Mouse (Mus musculus): ENCODE measurements around the gene Iqsec1. TPM values are rescaled to one million over a fixed set of nuclear protein-coding genes. Genes with fewer than 3 reads are reported as not detected.

The Iqsec1 gene
- total and polyA plus RNA-seq, 2 experiments from 2014 or later, result 34.5 to 149 TPM

GRCm38 (mm10) chr6:90915585-90915984 is 72.9 kb downstream of the Iqsec1 start:
- H3K4me3 ChIP-seq (ENCODE audit: low read depth, low read length), result no peak overlapping the region
- H3K4me1 ChIP-seq (ENCODE audit: insufficient read depth, low read length), result 0 out of 2 replicates have a peak, but pooled peaks cover under 1% of the 10 kb centered on the region
- 54% methylated on average over 2 of the region's 2 CpGs for WGBS
- no peak overlapping the region for H3K27ac ChIP-seq (ENCODE audit: low read depth, low read length)
- TF ChIP-seq CTCF (IDR thresholded peaks at IDR 0.05), result no peak
- H3K27me3 ChIP-seq (ENCODE audit: insufficient read depth, low read length), result no peaks in the 10 kb centered on the region
- ATAC-seq (ENCODE audit: low FRiP score) (no peak), DNase-seq (ENCODE audit: low spot score) (no peak)
- H3K9ac ChIP-seq (replicated peaks; ENCODE audit: low read length, poor library complexity, severe bottlenecking), result no peak overlapping the region
- no peak overlapping the region for H3K4me2 ChIP-seq (ENCODE audit: low read depth, low read length, poor library complexity, severe bottlenecking)
- H3K36me3 ChIP-seq (ENCODE audit: insufficient read depth, low read length), result no peaks in the 10 kb centered on the region
- no peaks in the 10 kb centered on the region for H3K9me3 ChIP-seq (ENCODE audit: low read length)

- WGBS, result 83% methylated on average over 5 of the region's 5 CpGs
- no peaks in the 10 kb centered on the region for H3K9me3 ChIP-seq (ENCODE audit: low read length)
- no peak for TF ChIP-seq CTCF (IDR thresholded peaks at IDR 0.05)
Observed at GRCm38 (mm10) chr6:90913771-90914170, 74.7 kb downstream of the Iqsec1 start.

GRCm38 (mm10) chr6:90912768-90913167 is 75.7 kb downstream of the Iqsec1 start:
- Histone ChIP-seq H3K9ac (replicated peaks; ENCODE audit: low read length, poor library complexity, severe bottlenecking) (no peak overlapping the region), H3K4me1 (ENCODE audit: insufficient read depth, low read length) (no peaks in the 10 kb centered on the region), H3K27me3 (ENCODE audit: insufficient read depth, low read length) (no peaks in the 10 kb centered on the region), H3K36me3 (ENCODE audit: insufficient read depth, low read length) (no peaks in the 10 kb centered on the region), H3K4me3 (ENCODE audit: low read depth, low read length) (no peak overlapping the region), H3K4me2 (ENCODE audit: low read depth, low read length, poor library complexity, severe bottlenecking) (no peak overlapping the region), H3K27ac (ENCODE audit: low read depth, low read length) (no peak overlapping the region), H3K9me3 (ENCODE audit: low read length) (no peaks in the 10 kb centered on the region)
- 84% methylated on average over 6 of the region's 6 CpGs for WGBS
- no peak for TF ChIP-seq CTCF (IDR thresholded peaks at IDR 0.05)
- ATAC-seq (ENCODE audit: low FRiP score), result no peak
- no peak for DNase-seq (ENCODE audit: low spot score)

More at GRCm38 (mm10) chr6:90913771-90914170, 74.7 kb downstream of the Iqsec1 start:
- Histone ChIP-seq H3K27me3 (ENCODE audit: insufficient read depth, low read length) (no peaks in the 10 kb centered on the region), H3K4me2 (ENCODE audit: low read depth, low read length, poor library complexity, severe bottlenecking) (no peak overlapping the region), H3K4me1 (ENCODE audit: insufficient read depth, low read length) (no peaks in the 10 kb centered on the region), H3K4me3 (ENCODE audit: low read depth, low read length) (no peak overlapping the region), H3K27ac (ENCODE audit: low read depth, low read length) (no peak overlapping the region), H3K9ac (replicated peaks; ENCODE audit: low read length, poor library complexity, severe bottlenecking) (no peak overlapping the region), H3K36me3 (ENCODE audit: insufficient read depth, low read length) (no peaks in the 10 kb centered on the region)
- DNase-seq (ENCODE audit: low spot score), result no peak
- ATAC-seq (ENCODE audit: low FRiP score), result no peak

GRCm38 (mm10) chr6:90904143-90904542 is 84.3 kb downstream of the Iqsec1 start:
- no peaks in the 10 kb centered on the region for H3K4me1 ChIP-seq (ENCODE audit: insufficient read depth, low read length)
- H3K36me3 ChIP-seq (ENCODE audit: insufficient read depth, low read length), result no peaks in the 10 kb centered on the region
- ATAC-seq (ENCODE audit: low FRiP score) (no peak), DNase-seq (ENCODE audit: low spot score) (no peak)
- no peak overlapping the region for H3K4me2 ChIP-seq (ENCODE audit: low read depth, low read length, poor library complexity, severe bottlenecking)
- H3K9ac ChIP-seq (replicated peaks; ENCODE audit: low read length, poor library complexity, severe bottlenecking), result no peak overlapping the region
- H3K27ac ChIP-seq (ENCODE audit: low read depth, low read length), result no peak overlapping the region
- no peaks in the 10 kb centered on the region for H3K27me3 ChIP-seq (ENCODE audit: insufficient read depth, low read length)
- no peak overlapping the region for H3K4me3 ChIP-seq (ENCODE audit: low read depth, low read length)
- TF ChIP-seq CTCF (IDR thresholded peaks at IDR 0.05), result no peak
- 89% methylated on average over 2 of the region's 2 CpGs for WGBS
- H3K9me3 ChIP-seq (ENCODE audit: low read length), result no peaks in the 10 kb centered on the region

- Histone ChIP-seq H3K27me3 (ENCODE audit: insufficient read depth, low read length) (no peaks in the 10 kb centered on the region), H3K36me3 (ENCODE audit: insufficient read depth, low read length) (no peaks in the 10 kb centered on the region), H3K4me2 (ENCODE audit: low read depth, low read length, poor library complexity, severe bottlenecking) (no peak overlapping the region), H3K4me3 (ENCODE audit: low read depth, low read length) (no peak overlapping the region), H3K27ac (ENCODE audit: low read depth, low read length) (no peak overlapping the region), H3K9ac (replicated peaks; ENCODE audit: low read length, poor library complexity, severe bottlenecking) (no peak overlapping the region), H3K9me3 (ENCODE audit: low read length) (no peaks in the 10 kb centered on the region), H3K4me1 (ENCODE audit: insufficient read depth, low read length) (no peaks in the 10 kb centered on the region)
- DNase-seq (ENCODE audit: low spot score), result no peak
- TF ChIP-seq CTCF (IDR thresholded peaks at IDR 0.05), result no peak
- 63% methylated on average over 6 of the region's 6 CpGs for WGBS
- ATAC-seq (ENCODE audit: low FRiP score), result no peak
Observed at GRCm38 (mm10) chr6:90900302-90900701, 88.2 kb downstream of the Iqsec1 start.

- Histone ChIP-seq H3K9ac (replicated peaks; ENCODE audit: low read length, poor library complexity, severe bottlenecking) (no peak overlapping the region), H3K9me3 (ENCODE audit: low read length) (no peaks in the 10 kb centered on the region), H3K4me3 (ENCODE audit: low read depth, low read length) (no peak overlapping the region), H3K4me2 (ENCODE audit: low read depth, low read length, poor library complexity, severe bottlenecking) (no peak overlapping the region), H3K4me1 (ENCODE audit: insufficient read depth, low read length) (no peaks in the 10 kb centered on the region), H3K36me3 (ENCODE audit: insufficient read depth, low read length) (no peaks in the 10 kb centered on the region), H3K27me3 (ENCODE audit: insufficient read depth, low read length) (no peaks in the 10 kb centered on the region), H3K27ac (ENCODE audit: low read depth, low read length) (no peak overlapping the region)
- WGBS, result 98% methylated on average over 1 of the region's 1 CpGs
- TF ChIP-seq CTCF (IDR thresholded peaks at IDR 0.05), result no peak
- ATAC-seq (ENCODE audit: low FRiP score) (no peak), DNase-seq (ENCODE audit: low spot score) (no peak)
Observed at GRCm38 (mm10) chr6:90899266-90899665, 89.2 kb downstream of the Iqsec1 start.
